14 mouse cellular contexts compared by ENCODE assay signal in genomic region chr17:79509281-79509680, GRCm38 (mm10).
DNase-seq lines count a peak whose midpoint lies in the region; ATAC-seq and TF ChIP-seq lines count a peak whose summit lies in the region.
"Had no signal": no experiment of that assay in that cellular context is flagged by ENCODE, and none has a peak within 500 bp of the region (broad histone marks: within the 10 kb centered on the region; RNA-seq: fewer than 3 reads in every experiment).

No protein-coding gene starts in this region.

- peak; percentile 5 for DNase-seq in kidney, adult 11 months
- no peak for DNase-seq in kidney, adult 18-20 months
- DNase-seq in lung, postnatal 25 days (ENCODE audit: low spot score): peak; percentile 45
- no peak for DNase-seq in left cerebral cortex, adult 2 months (ENCODE audit: extremely low spot score in 1 of 2, low spot score in 2 of 2)
- no peak for DNase-seq in cerebellum, postnatal 10 days
- DNase-seq: adrenal gland, adult 8-10 months; cerebellum, postnatal 25 days; midbrain, embryonic 14.5 days; spleen, adult 18-20 months had no signal

- intact Hi-C loops in left cerebral cortex, adult 2 months (cut with DNase I): no loop called here

- H3K9me3 ChIP-seq in heart, embryonic 14.5 days (ENCODE audit: control insufficient read depth, low read length): no peaks in the 10 kb centered on the region
- no peaks in the 10 kb centered on the region for H3K9me3 ChIP-seq in kidney, embryonic 16.5 days (ENCODE audit: low read length)
- H3K9me3 ChIP-seq: limb, embryonic 10.5 days had no signal

- no peaks in the 10 kb centered on the region for H3K36me3 ChIP-seq in heart, embryonic 14.5 days (ENCODE audit: control insufficient read depth, insufficient read depth, low read length)
- no peaks in the 10 kb centered on the region for H3K36me3 ChIP-seq in kidney, embryonic 16.5 days (ENCODE audit: insufficient read depth, low read length)
- H3K36me3 ChIP-seq: limb, embryonic 10.5 days had no signal

- WGBS in heart, embryonic 14.5 days: 62% methylated on average over 8 of the region's 8 CpGs
- 53% methylated on average over 8 of the region's 8 CpGs for WGBS in kidney, embryonic 16.5 days

- no peak for TF ChIP-seq CTCF in left cerebral cortex, adult 2 months (IDR thresholded peaks at IDR 0.05)

- no peak overlapping the region for H3K4me2 ChIP-seq in heart, embryonic 14.5 days (ENCODE audit: low read length)
- no peak overlapping the region for H3K4me2 ChIP-seq in kidney, embryonic 16.5 days (replicated peaks; ENCODE audit: low read depth, low read length)

- peaks cover 19 to 21% of the 10 kb centered on the region in 2 experiments for H3K4me1 ChIP-seq in heart, embryonic 14.5 days (ENCODE audit: control insufficient read depth in 2 of 2, insufficient read depth in 2 of 2, low read length in 2 of 2)
- H3K4me1 ChIP-seq in kidney, embryonic 16.5 days (ENCODE audit: insufficient read depth, low read length): peaks cover 7% of the 10 kb centered on the region; the same call in 1 of the 2 replicates

- no peaks in the 10 kb centered on the region for H3K27me3 ChIP-seq in heart, embryonic 14.5 days (ENCODE audit: control insufficient read depth, insufficient read depth, low read length)
- no peaks in the 10 kb centered on the region for H3K27me3 ChIP-seq in kidney, embryonic 16.5 days (ENCODE audit: insufficient read depth, low read length)
- H3K27me3 ChIP-seq: CH12.LX had no signal

- no peak for ATAC-seq in heart, embryonic 14.5 days (ENCODE audit: insufficient number of reproducible peaks, insufficient read depth, low FRiP score, low read depth)
- peak; percentile 49; the same call in 1 of the 2 replicates for ATAC-seq in kidney, embryonic 16.5 days (ENCODE audit: low FRiP score, low TSS enrichment)

- H3K9ac ChIP-seq in heart, embryonic 14.5 days (ENCODE audit: low read length): no peak overlapping the region
- no peak overlapping the region for H3K9ac ChIP-seq in kidney, embryonic 16.5 days (replicated peaks; ENCODE audit: low read length)

- H3K27ac ChIP-seq in heart, embryonic 14.5 days (replicated peaks in 1 of 2; ENCODE audit: control insufficient read depth in 1 of 2, insufficient read depth in 1 of 2, low read depth in 2 of 2, low read length in 2 of 2): peak overlapping the region; percentile 46 to 56; a peak in 2 of 4 replicates
- H3K27ac ChIP-seq in kidney, embryonic 16.5 days (ENCODE audit: low read length): peak overlapping the region; percentile 16; the same call in 1 of the 2 replicates
- no peak overlapping the region for H3K27ac ChIP-seq in left cerebral cortex, adult 2 months
- H3K27ac ChIP-seq: limb, embryonic 10.5 days; stomach, postnatal 0 days had no signal

- no peak overlapping the region for H3K4me3 ChIP-seq in heart, embryonic 14.5 days (ENCODE audit: control insufficient read depth in 1 of 2, insufficient read depth in 1 of 2, low read depth in 1 of 2, low read length in 2 of 2)
- no peak overlapping the region for H3K4me3 ChIP-seq in kidney, embryonic 16.5 days (ENCODE audit: low read length)
- H3K4me3 ChIP-seq in left cerebral cortex, adult 2 months: no peak overlapping the region
- H3K4me3 ChIP-seq: limb, embryonic 10.5 days had no signal

Comparison
In these comparisons a context has a peak if more than half of its experiments do, and no peak if none do; other contexts are left out.
1. DNase-seq: peak in kidney, adult 11 months (single experiment) and lung, postnatal 25 days (single experiment); none in kidney, adult 18-20 months (single experiment), left cerebral cortex, adult 2 months (0 of 2) and cerebellum, postnatal 10 days (0 of 2).